Mouse (Mus musculus) spleen, adult 2 months (tissue): Measurements from ENCODE around the gene Fry.

Experiments used
- CTCF ChIP-seq: fragments of 200-500 bp; IDR thresholded peaks from 2 replicates; pipeline ENCODE4 v1.5.1; 2011; ENCODE audit warnings: mild to moderate bottlenecking, inconsistent platforms; ENCODE audit not compliant: insufficient read depth, insufficient read length, insufficient replicate concordance; ENCODE audit errors: extremely low read depth
- POLR2A ChIP-seq: fragments of 200-500 bp; IDR thresholded peaks from 2 replicates; pipeline ENCODE4 v1.6.1; 2011; ENCODE audit warnings: low read depth, low read length, inconsistent platforms

DNA sequence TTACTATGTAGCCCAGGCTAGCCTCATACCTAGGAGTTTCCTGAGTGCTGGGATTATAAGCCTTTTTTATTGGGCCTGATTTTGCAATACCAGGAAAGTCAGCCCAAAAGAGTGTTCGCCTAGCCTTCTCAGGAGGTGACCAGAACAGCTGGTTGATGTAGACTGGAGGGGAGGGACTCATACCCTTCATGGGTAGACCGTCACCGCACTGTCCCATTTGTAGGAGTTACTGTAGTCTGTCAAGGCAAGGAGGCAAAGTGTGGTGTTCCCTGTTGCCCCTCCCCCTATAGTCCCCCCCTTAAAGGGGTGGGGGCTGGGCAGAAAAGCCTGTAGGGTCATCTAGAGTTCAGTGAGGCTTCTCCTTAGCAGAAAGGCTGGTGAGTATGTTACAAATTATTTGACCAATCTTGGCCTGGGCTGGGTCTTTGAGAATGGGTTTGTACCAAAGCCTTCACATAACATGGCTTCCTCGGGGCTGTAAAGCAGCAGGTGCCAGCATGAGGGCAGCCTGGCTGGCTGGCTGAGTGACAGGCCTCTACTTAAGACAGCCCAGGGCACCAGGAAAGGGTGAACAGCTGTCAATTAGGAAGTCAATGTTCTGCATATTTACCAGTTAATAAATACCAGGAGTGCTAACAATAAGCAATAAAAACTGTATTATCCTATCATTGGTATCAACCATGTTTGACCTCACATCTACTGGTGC lies 172.2 kb downstream of the Fry start:
- TF ChIP-seq CTCF (no peak), POLR2A (no peak)
